Comparison of ENCODE assay signal across 22 mouse cellular contexts in genomic region chr2:127506131-127506632, GRCm38 (mm10). TPM values are rescaled to one million over a fixed set of nuclear protein-coding genes. Genes with fewer than 3 reads are reported as not detected.
A peak's percentile ranks its signal among the peaks of the same experiment; 100 is the strongest.
DNase-seq lines count a peak whose midpoint lies in the region; ATAC-seq lines count a peak whose summit lies in the region.
"Had no signal": no experiment of that assay in that cellular context is flagged by ENCODE, and none has a peak within 500 bp of the region (broad histone marks: within the 10 kb centered on the region; RNA-seq: fewer than 3 reads in every experiment).

No protein-coding gene starts in this region.

- peak overlapping the region; percentile 38; the same call in 1 of the 2 replicates for H3K27ac ChIP-seq in liver, embryonic 15.5 days (replicated peaks)
- H3K27ac ChIP-seq in liver, embryonic 11.5 days (ENCODE audit: low read depth, low read length) = no peak overlapping the region
- H3K27ac ChIP-seq in stomach, embryonic 15.5 days = peak overlapping the region; percentile 67
- H3K27ac ChIP-seq: forebrain, embryonic 12.5 days; hindbrain, postnatal 0 days; lung, embryonic 15.5 days had no signal

- no peak for DNase-seq in liver, embryonic 11.5 days (ENCODE audit: low spot score)
- DNase-seq in gonadal fat pad, adult 2 months (ENCODE audit: low read depth) = peak; percentile 86
- no peak for DNase-seq in heart, adult 11 months
- DNase-seq: adrenal gland, adult 8-10 months; cerebellum, adult 9-10 months; gastrocnemius, postnatal 14 days; heart, postnatal 36 days; kidney, adult 2 months; kidney, postnatal 25 days; thymus, postnatal 36 days had no signal

- ATAC-seq in liver, embryonic 15.5 days (ENCODE audit: insufficient read depth) = 0 out of 2 replicates have a peak, but pooled peaks have one; percentile 14
- no peak for ATAC-seq in liver, embryonic 11.5 days (replicated peaks; ENCODE audit: low FRiP score)
- peak; percentile 42 for ATAC-seq in common myeloid progenitor, adult 5-6 weeks (replicated peaks; ENCODE audit: low read depth, poor library complexity, severe bottlenecking)
- ATAC-seq in stomach, embryonic 15.5 days (ENCODE audit: insufficient read depth, low FRiP score, low read depth) = no peak
- no peak for ATAC-seq in erythroblast, adult 5-6 weeks (replicated peaks; ENCODE audit: low FRiP score, poor library complexity, severe bottlenecking)
- ATAC-seq: CD4-positive, CD25-positive, alpha-beta regulatory T cell, adult 4 months had no signal

- H3K27me3 ChIP-seq in liver, embryonic 15.5 days = peaks cover 14% of the 10 kb centered on the region; the same call in 1 of the 2 replicates
- peaks cover 4% of the 10 kb centered on the region; the same call in 1 of the 2 replicates for H3K27me3 ChIP-seq in liver, embryonic 11.5 days (replicated peaks; ENCODE audit: control insufficient read depth, insufficient read depth, low read length)
- no peaks in the 10 kb centered on the region; the same call in 1 of the 2 replicates for H3K27me3 ChIP-seq in stomach, embryonic 15.5 days (replicated peaks)
- H3K27me3 ChIP-seq: forebrain, embryonic 12.5 days; lung, embryonic 15.5 days had no signal

- no peaks in the 10 kb centered on the region for H3K9me3 ChIP-seq in liver, embryonic 15.5 days (replicated peaks)
- no peaks in the 10 kb centered on the region for H3K9me3 ChIP-seq in liver, embryonic 11.5 days (ENCODE audit: control insufficient read depth, low read length)
- no peaks in the 10 kb centered on the region for H3K9me3 ChIP-seq in stomach, embryonic 15.5 days
- H3K9me3 ChIP-seq: forebrain, embryonic 12.5 days; heart, embryonic 12.5 days; lung, embryonic 15.5 days had no signal

- no peaks in the 10 kb centered on the region for H3K36me3 ChIP-seq in liver, embryonic 15.5 days (replicated peaks)
- H3K36me3 ChIP-seq in liver, embryonic 11.5 days (ENCODE audit: control insufficient read depth, insufficient read depth, low read length) = no peaks in the 10 kb centered on the region
- no peaks in the 10 kb centered on the region for H3K36me3 ChIP-seq in stomach, embryonic 15.5 days
- H3K36me3 ChIP-seq: heart, embryonic 12.5 days; lung, embryonic 15.5 days had no signal

- H3K4me3 ChIP-seq in liver, embryonic 15.5 days (replicated peaks) = no peak overlapping the region
- no peak overlapping the region for H3K4me3 ChIP-seq in liver, embryonic 11.5 days (ENCODE audit: low read depth, low read length)
- H3K4me3 ChIP-seq in stomach, embryonic 15.5 days (replicated peaks) = no peak overlapping the region
- H3K4me3 ChIP-seq: forebrain, embryonic 12.5 days; heart, embryonic 12.5 days; lung, embryonic 15.5 days had no signal

- H3K4me2 ChIP-seq in liver, embryonic 15.5 days = no peak overlapping the region
- no peak overlapping the region for H3K4me2 ChIP-seq in liver, embryonic 11.5 days
- H3K4me2 ChIP-seq in stomach, embryonic 15.5 days = no peak overlapping the region
- H3K4me2 ChIP-seq: forebrain, embryonic 12.5 days; heart, embryonic 12.5 days; lung, embryonic 15.5 days had no signal

- peaks cover 9% of the 10 kb centered on the region for H3K4me1 ChIP-seq in liver, embryonic 15.5 days (replicated peaks)
- no peaks in the 10 kb centered on the region for H3K4me1 ChIP-seq in liver, embryonic 11.5 days (replicated peaks; ENCODE audit: control insufficient read depth, insufficient read depth, low read length)
- H3K4me1 ChIP-seq in stomach, embryonic 15.5 days = peaks cover 10% of the 10 kb centered on the region; the same call in 1 of the 2 replicates
- H3K4me1 ChIP-seq: heart, embryonic 12.5 days had no signal

- WGBS in liver, embryonic 15.5 days (ENCODE audit: insufficient replicate concordance) = 45% methylated on average over 6 of the region's 6 CpGs
- 73% methylated on average over 6 of the region's 6 CpGs for WGBS in liver, embryonic 11.5 days
- 78% methylated on average over 6 of the region's 6 CpGs for whole genome bisulfite sequencing in stomach, embryonic 15.5 days

- no peak overlapping the region for H3K9ac ChIP-seq in liver, embryonic 15.5 days
- no peak overlapping the region for H3K9ac ChIP-seq in liver, embryonic 11.5 days (ENCODE audit: low read depth, low read length)
- H3K9ac ChIP-seq in stomach, embryonic 15.5 days = no peak overlapping the region
- H3K9ac ChIP-seq: forebrain, embryonic 12.5 days; heart, embryonic 12.5 days; lung, embryonic 15.5 days had no signal

RNA-seq across cellular contexts. Expression of gene Kcnip3, which starts 15.7 kb away (rescaled TPM):
- 0.28 and 0.41 TPM in 2 replicates for polyA plus RNA-seq in liver, embryonic 15.5 days (2015; fragmentation: Nextera tagmentation; extraction: Ambion mirVana)
- polyA plus RNA-seq in liver, embryonic 11.5 days (2014; fragmentation: Nextera tagmentation; extraction: Ambion mirVana) = 1.3 and 1.4 TPM in 2 replicates
- total RNA-seq in common myeloid progenitor, adult 5-6 weeks (2017) = 2.5 and 4.0 TPM in 2 replicates
- 33.4 and 35.1 TPM in 2 replicates for polyA plus RNA-seq in gonadal fat pad, adult 2 months (2012; rRNA removed)
- 2.5 and 3.0 TPM in 2 replicates for polyA plus RNA-seq in stomach, embryonic 15.5 days (2015; fragmentation: Nextera tagmentation; extraction: Ambion mirVana)
- total RNA-seq in erythroblast, adult 5-6 weeks (2015; ENCODE audit: low replicate concordance) = 2.3 and 10.8 TPM in 2 replicates
- 1.2 and 1.7 TPM in 2 replicates for total RNA-seq in erythroblast, adult 5-6 weeks (2017; ENCODE audit: low replicate concordance)
- total RNA-seq: megakaryocyte-erythroid progenitor cell, adult 5-6 weeks; MEL had no signal
- polyA plus RNA-seq: CD4-positive, CD25-positive, alpha-beta regulatory T cell, adult 4 months had no signal

RNA-seq across cellular contexts. Expression of gene Prom2, which starts 35.1 kb away (rescaled TPM):
- polyA plus RNA-seq in liver, embryonic 15.5 days (2015; fragmentation: Nextera tagmentation; extraction: Ambion mirVana) = not detected in 2 replicates
- 0.23 and 0.25 TPM in 2 replicates for polyA plus RNA-seq in liver, embryonic 11.5 days (2014; fragmentation: Nextera tagmentation; extraction: Ambion mirVana)
- not detected in 2 replicates for total RNA-seq in common myeloid progenitor, adult 5-6 weeks (2017)
- 455 and 501 TPM in 2 replicates for polyA plus RNA-seq in gonadal fat pad, adult 2 months (2012; rRNA removed)
- polyA plus RNA-seq in stomach, embryonic 15.5 days (2015; fragmentation: Nextera tagmentation; extraction: Ambion mirVana) = 10.4 and 11.4 TPM in 2 replicates
- total RNA-seq in erythroblast, adult 5-6 weeks (2015; ENCODE audit: low replicate concordance) = not detected in 2 replicates
- not detected in 2 replicates for total RNA-seq in erythroblast, adult 5-6 weeks (2017; ENCODE audit: low replicate concordance)
- total RNA-seq: gastrocnemius, postnatal 14 days; megakaryocyte-erythroid progenitor cell, adult 5-6 weeks; MEL had no signal
- polyA plus RNA-seq: CD4-positive, CD25-positive, alpha-beta regulatory T cell, adult 4 months; neural tube, embryonic 14.5 days had no signal

Comparison
In these comparisons a context has a peak if more than half of its experiments do, and no peak if none do; other contexts are left out.
1. ATAC-seq: peak in liver, embryonic 15.5 days (single experiment) and common myeloid progenitor, adult 5-6 weeks (single experiment); none in liver, embryonic 11.5 days (single experiment), stomach, embryonic 15.5 days (single experiment) and erythroblast, adult 5-6 weeks (single experiment).
2. RNA of gene Prom2, which starts 35.1 kb away (polyA plus RNA-seq): 455 to 501 TPM in gonadal fat pad, adult 2 months; 10.4 to 11.4 TPM in stomach, embryonic 15.5 days, 0.23 to 0.25 TPM in liver, embryonic 11.5 days and not detected in liver, embryonic 15.5 days; every median in the first group is over 10 times any median in the second.